Mouse (Mus musculus) spleen, postnatal 10 days (tissue): ENCODE data around the gene Cacna1c.

ENCODE experiments used
- DNase-seq, 2 experiments: peaks; one replicate each; pipeline ENCODE4 v3.0.0; 2021 to 2022; ENCODE audit warnings: low spot score in 2 of 2

The Cacna1c gene

DNA sequence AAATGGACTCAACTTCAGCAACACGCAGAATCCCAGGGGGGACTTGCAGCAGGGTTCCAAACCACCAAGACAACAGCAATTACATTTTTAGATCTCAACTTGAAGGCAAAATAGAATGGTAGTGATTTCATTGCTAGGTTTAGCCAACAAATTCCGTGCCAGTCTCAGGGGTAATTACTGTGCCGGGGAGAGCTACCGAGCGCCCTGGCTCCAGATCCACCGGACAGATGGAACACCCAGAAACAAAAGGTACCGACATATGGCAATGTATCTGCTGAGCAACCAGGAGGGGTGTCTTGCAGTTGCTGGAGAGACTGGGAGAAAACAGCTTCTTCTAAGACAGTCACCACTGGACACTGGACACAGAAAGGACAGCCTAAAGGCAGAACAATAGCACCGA, 442.4 kb downstream of the Cacna1c start:
- DNase-seq, result no peak

DNA sequence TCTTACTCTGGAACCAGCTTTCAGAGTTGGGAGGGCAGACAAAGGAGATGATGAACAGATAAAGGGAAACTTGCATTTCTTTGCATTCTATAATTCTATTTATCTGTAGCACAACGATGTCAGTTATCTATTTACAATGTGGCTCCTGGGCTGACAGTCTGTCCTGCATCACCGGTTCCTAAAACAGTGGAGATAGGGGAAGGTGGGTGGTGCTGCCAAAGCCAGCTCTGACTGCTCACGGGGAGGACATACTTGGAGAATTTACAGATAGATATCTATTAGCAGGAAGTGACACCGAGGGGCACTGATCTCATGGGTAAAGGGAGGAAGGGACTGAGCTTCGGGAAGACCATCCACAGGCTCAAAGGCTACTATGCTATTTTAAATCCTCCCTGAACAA, 443.2 kb downstream of the Cacna1c start:
- DNase-seq, result no peak

DNA sequence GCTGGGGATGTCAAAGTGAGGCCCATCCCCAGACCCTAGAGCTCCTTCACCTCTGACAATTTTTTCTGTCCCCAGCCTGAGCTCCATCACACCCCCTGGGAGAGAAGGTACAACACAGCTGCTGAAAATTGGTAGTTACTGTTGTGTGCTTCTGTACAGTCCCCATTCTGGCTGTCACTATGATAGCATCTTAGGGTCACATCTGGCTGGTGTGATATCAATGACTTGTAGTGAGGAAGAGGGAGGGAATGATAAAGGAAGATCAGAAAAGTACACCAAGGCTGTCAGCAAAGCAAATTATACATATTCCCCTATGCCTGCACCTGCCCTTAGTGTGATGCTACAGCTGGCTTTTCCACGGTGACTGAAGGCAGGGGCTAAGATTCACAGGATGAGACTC, 446.9 kb downstream of the Cacna1c start:
- no peak for DNase-seq

DNA sequence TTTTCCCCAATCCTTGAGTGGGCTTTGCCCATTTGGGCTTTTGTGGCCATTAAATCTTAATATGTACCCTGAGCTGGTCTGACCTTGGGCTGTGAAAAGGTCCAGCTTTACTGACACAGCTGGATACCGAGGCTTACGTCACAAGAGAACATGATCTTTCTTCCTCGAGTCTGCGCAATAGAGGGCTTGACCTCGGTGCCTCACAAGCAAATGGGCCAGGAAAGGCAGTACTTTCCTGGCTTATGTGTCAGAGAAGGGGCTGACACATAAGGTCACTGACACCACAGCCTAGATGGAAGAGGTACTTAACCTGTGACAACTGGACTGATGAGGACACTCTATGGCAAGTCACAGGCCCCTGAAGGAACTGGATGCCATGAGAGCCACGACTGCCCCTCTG, 453.5 kb downstream of the Cacna1c start:
- DNase-seq, result no peak

DNA sequence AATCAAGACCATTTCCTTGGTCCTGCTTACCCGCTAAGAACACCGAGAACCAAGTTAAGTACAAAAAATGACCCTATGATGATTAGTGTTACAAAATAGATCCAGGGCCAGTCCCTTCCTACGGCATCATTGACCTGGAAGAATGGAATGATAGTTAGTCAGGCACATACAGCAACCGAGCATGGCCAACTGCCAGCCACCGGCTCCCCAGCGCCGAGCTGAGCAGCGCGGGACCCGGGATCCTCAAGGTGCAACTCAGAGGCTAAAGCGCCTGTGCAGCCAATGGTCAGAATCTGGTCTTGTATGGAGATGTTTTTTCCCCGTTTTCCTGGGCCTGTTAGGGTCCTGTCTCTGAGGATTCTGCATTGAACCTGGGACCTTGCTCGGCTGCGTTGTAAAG, 454.4 kb downstream of the Cacna1c start:
- no peak for DNase-seq

DNA sequence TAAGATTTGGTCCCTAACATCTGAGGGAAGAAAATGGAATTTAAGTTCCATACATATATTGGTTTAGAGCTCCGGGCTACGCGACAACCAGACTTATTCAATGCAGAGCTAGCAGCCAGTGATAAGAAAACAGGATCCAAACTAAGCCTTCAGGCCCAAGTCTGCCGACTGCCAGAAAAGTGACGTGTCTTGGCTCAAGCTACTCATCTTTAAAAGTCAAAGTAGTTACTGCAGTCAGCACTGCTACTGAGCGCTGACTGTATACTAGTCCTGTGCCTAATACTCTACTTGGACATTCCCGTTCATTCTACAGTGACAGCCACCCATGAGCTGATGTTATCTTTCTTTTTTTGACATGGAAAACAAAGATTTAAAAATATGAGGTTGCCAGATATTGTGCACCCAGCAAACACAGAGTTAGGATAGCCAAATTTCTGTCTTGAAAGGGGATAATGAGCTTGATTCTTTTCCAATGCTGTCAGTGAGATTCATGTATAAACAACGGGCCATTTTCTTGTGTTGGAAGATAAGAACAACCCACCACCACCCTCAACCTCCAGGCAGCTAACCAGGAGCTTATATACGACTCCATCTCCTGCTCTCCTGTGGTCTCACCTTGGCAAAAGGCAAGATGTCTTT, 456.1 kb downstream of the Cacna1c start:
- DNase-seq, result no peak

DNA sequence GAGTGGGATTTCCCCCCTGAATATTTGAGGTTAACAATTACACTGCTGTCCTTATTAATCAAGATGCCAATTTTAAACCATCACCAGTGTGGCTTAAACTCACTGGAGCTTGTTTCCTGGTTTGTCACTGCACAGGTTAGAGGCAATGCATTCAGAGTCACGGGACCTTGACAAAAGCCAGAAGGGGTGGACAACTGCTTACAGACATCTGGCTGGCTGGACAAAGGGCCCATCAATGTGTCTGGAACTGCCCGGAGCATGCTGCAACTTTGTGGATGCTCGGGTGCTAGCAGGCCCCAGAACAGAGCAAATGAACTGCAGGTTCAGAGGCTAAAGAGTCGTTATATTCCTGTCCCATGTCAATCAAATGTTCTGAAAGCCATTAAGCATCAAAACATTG, 456.9 kb downstream of the Cacna1c start:
- no peak for DNase-seq

DNA sequence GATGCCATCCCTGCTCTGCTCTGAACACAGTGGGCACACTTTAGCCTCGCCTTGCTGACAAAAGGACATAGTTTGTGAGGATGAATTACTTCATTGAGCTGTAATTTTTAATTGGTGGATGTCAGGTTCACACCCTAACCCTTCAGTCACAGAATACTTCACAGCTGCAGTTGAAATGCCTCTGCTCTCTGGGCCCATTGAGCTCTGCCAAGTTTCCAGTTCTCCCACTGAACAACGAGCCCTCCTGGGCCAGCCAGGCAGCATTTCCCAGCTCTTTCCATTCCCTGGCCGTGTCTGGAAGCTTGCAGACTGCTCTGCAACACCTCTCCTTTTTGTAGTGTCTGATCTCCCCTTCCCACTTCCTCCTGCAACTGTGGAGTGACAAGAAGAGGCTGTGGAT, 457.6 kb downstream of the Cacna1c start:
- no peak for DNase-seq

DNA sequence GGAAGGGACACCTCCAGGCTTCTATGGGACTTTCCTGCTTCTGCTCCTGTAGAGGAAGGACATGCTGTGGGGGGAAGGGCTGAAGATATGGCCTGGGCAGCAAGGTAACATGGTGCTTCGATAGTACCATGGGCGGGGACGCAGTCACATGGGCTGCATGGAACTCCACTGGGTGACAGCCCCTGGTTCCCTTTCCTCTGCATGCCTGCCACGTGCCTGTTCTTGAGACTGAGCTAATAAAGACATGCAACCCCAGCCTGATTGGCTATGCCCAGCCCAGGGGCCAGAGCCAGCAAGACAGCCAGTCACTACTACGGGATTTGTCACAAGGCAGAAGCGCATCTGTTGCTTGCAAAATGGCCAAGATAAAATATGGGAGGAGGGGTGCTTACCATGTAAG, 459.1 kb downstream of the Cacna1c start:
- DNase-seq, result no peak

DNA sequence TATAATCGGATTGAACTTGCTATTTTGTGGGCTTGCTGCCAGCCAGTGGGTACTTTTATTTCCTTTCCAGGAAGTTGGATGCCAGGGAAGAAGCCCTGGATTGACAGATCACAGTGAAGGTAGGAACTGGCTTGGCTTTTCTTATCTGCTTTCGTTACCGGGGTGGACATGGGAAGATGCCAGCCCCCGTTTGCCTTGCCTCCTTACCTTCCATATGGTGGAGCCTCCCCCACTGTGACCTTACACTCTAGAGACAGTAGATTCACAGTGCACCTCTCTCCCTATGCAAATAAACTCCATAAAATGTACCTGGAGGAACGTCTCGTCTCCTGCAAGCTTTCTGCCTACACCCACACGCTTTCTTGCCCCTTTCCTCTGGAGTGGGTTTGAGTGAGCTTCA, 459.7 kb downstream of the Cacna1c start:
- DNase-seq, result no peak

DNA sequence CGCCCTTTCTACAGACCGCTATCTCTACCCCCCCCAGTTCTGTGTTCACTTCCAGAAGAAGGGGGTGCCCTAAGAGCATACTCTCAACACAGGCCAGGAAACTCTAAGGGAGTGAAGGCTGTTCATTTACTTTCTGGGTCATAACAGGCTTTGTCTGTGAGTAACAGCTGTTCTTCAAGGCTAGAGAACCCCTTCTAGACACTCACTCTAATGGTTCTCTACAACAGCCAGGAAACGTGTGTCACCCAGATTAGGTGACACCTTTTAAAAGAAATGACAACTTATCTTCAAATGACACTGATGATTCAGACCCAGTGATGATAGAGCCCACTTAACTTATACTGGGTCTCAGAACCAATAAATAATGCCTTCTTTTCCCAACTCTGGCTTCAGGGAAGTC, 461.1 kb downstream of the Cacna1c start:
- no peak for DNase-seq

DNA sequence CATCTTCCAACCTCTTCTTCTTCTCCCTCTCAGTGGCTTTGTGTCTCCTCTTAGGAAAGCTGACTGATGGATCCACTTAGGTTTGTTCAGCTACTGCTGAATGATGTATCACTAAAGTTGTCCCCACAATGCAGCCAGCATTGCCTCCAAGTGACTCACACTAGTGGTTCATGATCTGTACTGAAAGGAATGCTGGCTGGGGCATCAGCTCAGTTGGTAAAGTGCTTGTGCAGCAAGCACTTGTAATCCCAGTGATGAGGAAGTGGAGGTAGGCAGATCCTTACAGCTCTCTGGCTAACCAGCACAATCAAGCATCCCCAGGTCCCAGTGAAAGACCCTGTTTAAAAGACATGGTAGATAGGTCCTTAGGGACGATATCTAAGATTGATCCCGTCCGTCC, 464.3 kb downstream of the Cacna1c start:
- DNase-seq, result no peak

DNA sequence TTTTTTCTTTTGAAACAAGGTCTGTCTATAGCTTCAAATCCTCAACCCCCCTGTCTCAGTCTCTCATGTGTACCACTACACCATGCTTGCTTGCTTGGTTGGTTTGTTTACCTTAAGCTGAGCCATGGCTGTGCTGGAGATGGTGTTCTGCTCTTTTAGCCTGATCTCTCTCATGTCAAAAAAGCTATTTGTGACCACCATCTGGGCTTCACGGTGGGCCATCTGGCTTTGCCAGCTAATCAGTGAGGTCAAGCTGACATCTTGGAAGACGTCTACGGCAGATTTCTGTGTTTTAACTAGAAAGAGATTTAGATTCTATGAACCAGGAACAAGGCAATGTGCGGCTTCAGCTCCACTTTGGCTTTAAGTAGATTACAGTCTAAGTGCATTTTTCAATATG, 471.3 kb downstream of the Cacna1c start:
- DNase-seq, result no peak

DNA sequence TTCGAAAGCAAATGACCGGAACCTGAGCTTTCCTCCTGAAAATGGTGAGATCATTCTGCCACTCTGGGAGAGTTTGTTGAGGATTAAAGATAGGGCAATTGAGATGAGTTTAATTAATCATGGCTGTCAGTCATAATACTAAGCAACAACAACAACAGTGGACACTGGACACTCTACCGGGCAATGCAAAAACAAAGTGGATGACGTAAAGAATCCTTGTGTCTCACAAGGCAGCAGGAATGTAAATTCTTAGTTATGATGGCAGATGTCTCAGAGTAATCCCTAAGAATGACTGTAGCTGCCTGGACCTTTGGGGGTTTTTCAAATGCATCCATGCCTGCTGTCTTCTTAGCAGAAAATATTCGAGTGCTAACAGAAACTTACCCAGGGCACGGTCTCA, 471.8 kb downstream of the Cacna1c start:
- DNase-seq, result no peak

DNA sequence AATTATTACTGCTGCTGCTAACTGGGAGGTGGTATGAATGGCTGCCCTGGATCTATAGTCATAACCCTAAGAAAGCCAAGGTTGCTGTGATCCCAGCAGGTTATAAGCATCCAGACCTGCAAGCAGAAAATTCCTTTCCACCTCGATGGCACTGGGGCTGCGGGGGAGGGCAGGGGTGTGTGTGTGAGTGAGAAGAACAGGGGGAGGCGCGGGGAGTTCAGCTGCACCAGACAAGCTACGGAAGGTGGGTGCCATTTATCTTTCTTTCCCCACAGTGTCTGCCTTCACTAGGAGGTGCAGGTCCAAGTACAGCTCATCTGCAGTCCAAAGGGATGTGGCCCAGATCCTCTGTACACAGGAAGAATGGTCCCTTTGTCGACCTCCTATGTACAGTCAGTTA, 473.9 kb downstream of the Cacna1c start:
- DNase-seq, result no peak

DNA sequence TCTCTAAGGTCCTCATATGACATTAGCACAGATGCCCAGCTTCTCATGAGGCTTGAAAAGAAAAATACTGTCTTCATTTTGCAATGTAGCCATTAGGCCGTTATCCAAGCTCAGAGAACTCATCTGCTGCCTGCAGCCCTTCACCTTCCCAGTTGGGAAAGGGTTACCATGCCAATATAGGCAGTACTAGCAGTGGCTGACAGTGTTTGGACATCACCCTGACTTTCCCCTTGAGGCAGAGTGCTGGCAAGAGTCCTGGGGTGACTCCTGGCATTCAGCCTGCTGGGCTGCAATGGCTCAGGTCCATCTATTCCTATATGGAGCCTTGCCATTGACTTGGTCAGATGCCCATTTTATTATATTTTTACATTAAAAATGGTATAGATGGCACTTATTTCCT, 476.7 kb downstream of the Cacna1c start:
- no peak for DNase-seq

DNA sequence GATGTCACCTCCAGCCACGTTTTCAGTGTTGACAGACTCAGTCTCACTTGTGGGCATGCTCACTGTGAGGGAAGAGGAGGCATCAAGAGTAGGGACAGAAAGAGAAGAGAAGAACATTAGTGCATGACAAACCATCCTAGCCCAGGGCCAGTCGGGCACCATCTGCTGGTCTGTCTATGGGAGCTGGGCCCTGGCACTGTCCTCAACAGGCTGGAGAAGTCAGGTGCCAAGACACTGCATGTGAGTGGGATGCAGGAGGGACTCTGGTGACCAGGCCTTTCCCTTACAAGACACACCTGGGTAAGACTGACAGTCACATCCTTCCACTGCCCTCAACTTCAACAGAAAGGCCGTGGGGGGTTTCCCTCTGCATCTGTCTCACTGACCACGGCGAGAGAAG, 482.9 kb downstream of the Cacna1c start:
- no peak for DNase-seq

DNA sequence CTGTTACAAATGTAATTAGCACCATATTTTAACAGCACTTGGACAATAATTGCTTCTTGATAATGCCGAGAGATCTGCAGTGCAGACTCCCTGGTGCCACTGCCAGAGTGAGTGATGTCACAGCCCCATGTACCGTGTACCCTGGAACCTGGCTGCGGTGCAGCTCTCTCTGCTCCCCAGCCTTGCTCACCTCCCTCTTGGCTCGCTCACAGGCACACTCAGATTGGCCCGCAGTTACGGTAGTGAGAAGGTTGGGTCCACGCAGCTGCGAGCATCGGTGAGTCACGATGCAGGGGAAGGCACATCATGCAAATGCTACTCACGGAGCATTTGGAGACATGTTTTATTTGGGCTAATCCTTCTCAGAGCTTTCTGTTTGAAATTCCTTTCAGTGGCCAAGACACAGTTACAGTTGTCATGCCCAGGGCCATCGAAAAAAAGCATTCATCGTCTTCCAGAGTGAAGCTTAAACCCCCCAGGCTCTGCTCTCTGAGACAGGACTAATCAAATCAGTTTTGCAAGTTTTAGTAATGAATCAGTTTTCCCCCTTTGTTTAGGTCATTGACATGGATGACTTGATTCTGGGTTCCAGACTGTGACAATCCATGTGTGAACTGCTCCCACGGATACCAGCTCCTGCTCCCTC, 484.4 kb downstream of the Cacna1c start:
- no peak for DNase-seq

DNA sequence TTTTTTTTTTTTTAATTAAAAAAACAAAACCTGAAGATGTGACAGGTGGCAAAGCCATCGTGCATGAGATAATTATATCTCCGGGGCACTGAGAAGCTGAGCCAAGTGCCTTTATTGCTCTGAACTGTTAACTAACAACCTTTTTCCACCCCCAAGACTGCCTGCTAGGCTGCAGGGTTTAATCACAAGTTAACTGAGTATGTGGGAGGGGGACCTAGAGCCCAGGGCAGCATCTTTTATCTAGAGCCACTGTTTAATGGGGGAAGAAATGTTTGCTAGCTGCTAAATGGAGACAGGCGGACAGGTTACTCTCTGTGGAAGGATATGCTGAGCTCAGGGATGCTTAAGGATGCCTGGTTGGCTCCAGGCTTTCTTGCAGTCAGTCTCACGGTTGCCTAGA, 489.2 kb downstream of the Cacna1c start:
- DNase-seq, result no peak

DNA sequence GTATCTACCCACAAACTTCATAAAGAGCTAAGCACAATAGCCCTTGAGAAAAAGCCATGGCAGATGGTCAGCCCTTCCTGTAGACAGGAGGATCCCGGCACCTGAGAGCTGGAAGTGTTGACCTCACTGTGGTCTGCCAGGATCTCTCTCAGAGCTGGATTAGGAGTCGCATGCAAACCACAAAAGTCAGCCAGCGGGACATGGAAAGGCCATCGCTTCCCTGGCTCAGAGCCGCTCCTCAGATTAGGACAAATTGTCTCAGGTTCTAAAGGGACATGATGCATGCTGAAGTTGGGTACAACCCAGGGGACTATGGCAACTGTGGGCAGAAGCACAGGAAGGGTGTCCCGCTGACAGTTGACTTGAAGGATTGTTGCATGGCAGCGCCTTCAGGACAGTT, 490.4 kb downstream of the Cacna1c start:
- DNase-seq, result no peak

DNA sequence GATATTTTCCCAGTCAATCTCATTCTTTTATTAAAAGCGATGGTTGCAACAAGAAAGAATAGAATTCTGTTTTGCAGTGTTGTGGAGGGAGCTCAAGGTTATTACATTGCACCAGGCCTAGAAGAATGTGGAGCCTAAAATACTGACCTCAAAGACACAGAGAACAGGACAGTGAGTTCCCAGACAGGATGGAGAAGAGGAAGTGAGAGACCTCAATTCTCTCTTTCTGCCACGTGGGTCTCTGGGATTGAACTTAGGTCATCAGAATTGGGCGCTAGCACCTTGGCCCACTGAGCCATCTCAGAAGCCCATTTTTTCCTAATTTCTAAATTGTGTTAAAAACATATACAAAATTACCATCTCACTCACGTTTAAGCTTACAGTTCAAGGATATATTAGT, 501.6 kb downstream of the Cacna1c start:
- DNase-seq, result no peak

DNA sequence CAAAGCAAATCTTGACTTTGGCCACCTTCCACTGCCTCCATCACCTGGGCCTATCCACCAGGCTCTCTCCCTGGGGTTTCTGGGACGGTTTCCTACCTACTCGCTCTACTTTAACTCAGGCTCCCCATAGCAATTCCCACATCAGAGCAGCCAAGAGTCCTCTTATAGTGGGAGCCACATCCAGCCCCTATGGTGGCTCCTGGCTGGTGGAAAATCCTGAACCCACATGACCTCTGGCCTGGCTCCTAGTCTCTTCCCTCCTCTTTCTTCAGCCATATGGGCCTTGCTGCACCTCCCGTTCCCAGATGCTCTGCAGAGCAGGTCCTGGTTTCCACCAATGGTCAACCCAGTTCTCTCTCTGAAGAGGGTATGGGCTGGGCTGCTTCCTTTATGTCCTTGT, 506.8 kb downstream of the Cacna1c start:
- no peak for DNase-seq

DNA sequence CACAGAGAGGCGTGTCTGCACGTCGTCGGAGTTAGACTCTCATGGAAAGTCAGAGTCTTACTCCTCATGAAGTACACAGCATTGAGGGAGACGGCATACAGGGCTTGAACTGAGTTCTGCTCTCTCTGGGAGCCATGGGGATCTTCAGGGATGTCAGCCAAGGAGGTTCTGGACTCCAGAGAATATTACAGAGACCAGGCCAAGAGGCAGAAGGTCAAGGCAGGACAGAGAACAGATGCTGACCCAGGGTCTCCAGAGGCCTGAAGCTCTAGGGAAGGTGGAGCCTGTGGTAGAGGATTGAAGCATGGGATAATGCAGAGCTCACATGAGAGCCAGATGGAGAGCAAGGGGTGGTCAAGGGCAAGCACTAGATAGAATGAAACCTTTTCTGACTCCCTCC, 507.4 kb downstream of the Cacna1c start:
- no peak for DNase-seq

DNA sequence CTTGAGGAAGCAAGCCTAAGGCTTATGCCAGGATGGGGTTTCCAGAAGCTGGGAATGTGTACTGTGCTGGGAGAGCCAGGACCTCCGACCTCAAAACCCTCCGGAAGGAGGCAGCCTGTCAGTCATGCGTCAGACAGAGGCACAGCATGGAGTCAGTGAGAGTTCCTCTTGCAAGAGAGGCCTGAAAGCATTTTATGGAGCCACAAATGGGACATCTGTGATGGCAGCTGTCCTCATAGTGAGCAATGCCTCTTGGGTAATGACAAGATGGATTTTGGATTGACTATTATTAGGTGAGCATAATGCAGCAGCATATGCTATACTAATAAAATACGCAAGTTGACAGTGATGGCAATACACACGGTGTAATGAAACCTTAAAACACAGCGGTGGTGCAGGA, 515.4 kb downstream of the Cacna1c start:
- no peak for DNase-seq
